Mouse (Mus musculus): Measurements from ENCODE around the gene Mki67. TPM values are rescaled to one million over a fixed set of nuclear protein-coding genes. Genes with fewer than 3 reads are reported as not detected.

Mki67 gene
- total RNA-seq, 2 experiments from 2014 or later = 199 to 269 TPM

GRCm38 (mm10) chr7:135680334-135680733, 35.8 kb downstream of the Mki67 start:
- ATAC-seq (replicated peaks; ENCODE audit: poor library complexity, severe bottlenecking) = peak; percentile 42

GRCm38 (mm10) chr7:135676722-135677121, 39.4 kb downstream of the Mki67 start:
- no peak for ATAC-seq (replicated peaks; ENCODE audit: poor library complexity, severe bottlenecking)

- ATAC-seq (replicated peaks; ENCODE audit: poor library complexity, severe bottlenecking) = no peak
Measured at GRCm38 (mm10) chr7:135673576-135673975, 42.6 kb downstream of the Mki67 start.

- peak; percentile 38 for ATAC-seq (replicated peaks; ENCODE audit: poor library complexity, severe bottlenecking)
Measured at GRCm38 (mm10) chr7:135668852-135669739, 47.1 kb downstream of the Mki67 start.

GRCm38 (mm10) chr7:135666314-135666713, 49.8 kb downstream of the Mki67 start:
- peak; percentile 75 for ATAC-seq (replicated peaks; ENCODE audit: poor library complexity, severe bottlenecking)

- no peak for ATAC-seq (replicated peaks; ENCODE audit: poor library complexity, severe bottlenecking)
Measured at GRCm38 (mm10) chr7:135664211-135664610, 52.0 kb downstream of the Mki67 start.

GRCm38 (mm10) chr7:135660314-135660713, 55.8 kb downstream of the Mki67 start:
- no peak for ATAC-seq (replicated peaks; ENCODE audit: poor library complexity, severe bottlenecking)

- peak; percentile 73 for ATAC-seq (replicated peaks; ENCODE audit: poor library complexity, severe bottlenecking)
Measured at GRCm38 (mm10) chr7:135659314-135659935, 56.7 kb downstream of the Mki67 start.

GRCm38 (mm10) chr7:135658150-135658549, 58.0 kb downstream of the Mki67 start:
- ATAC-seq (replicated peaks; ENCODE audit: poor library complexity, severe bottlenecking) = no peak

GRCm38 (mm10) chr7:135655113-135655512, 61.0 kb downstream of the Mki67 start:
- ATAC-seq (replicated peaks; ENCODE audit: poor library complexity, severe bottlenecking) = peak; percentile 56

GRCm38 (mm10) chr7:135654288-135654687, 61.9 kb downstream of the Mki67 start:
- no peak for ATAC-seq (replicated peaks; ENCODE audit: poor library complexity, severe bottlenecking)

- ATAC-seq (replicated peaks; ENCODE audit: poor library complexity, severe bottlenecking) = no peak
Measured at GRCm38 (mm10) chr7:135653601-135654000, 62.6 kb downstream of the Mki67 start.

GRCm38 (mm10) chr7:135652781-135653180, 63.4 kb downstream of the Mki67 start:
- ATAC-seq (replicated peaks; ENCODE audit: poor library complexity, severe bottlenecking) = no peak

- ATAC-seq (replicated peaks; ENCODE audit: poor library complexity, severe bottlenecking) = peak; percentile 12
Measured at GRCm38 (mm10) chr7:135651831-135652511, 64.2 kb downstream of the Mki67 start.

- peak; percentile 47 for ATAC-seq (replicated peaks; ENCODE audit: poor library complexity, severe bottlenecking)
Measured at GRCm38 (mm10) chr7:135650061-135650460, 66.1 kb downstream of the Mki67 start.

- ATAC-seq (replicated peaks; ENCODE audit: poor library complexity, severe bottlenecking) = no peak
Measured at GRCm38 (mm10) chr7:135649306-135649705, 66.9 kb downstream of the Mki67 start.

- ATAC-seq (replicated peaks; ENCODE audit: poor library complexity, severe bottlenecking) = no peak
Measured at GRCm38 (mm10) chr7:135648821-135649220, 67.3 kb downstream of the Mki67 start.

- no peak for ATAC-seq (replicated peaks; ENCODE audit: poor library complexity, severe bottlenecking)
Measured at GRCm38 (mm10) chr7:135646976-135647375, 69.2 kb downstream of the Mki67 start.

- peak; percentile 66 for ATAC-seq (replicated peaks; ENCODE audit: poor library complexity, severe bottlenecking)
Measured at GRCm38 (mm10) chr7:135644452-135644851, 71.7 kb downstream of the Mki67 start.

- ATAC-seq (replicated peaks; ENCODE audit: poor library complexity, severe bottlenecking) = peak; percentile 38
Measured at GRCm38 (mm10) chr7:135641698-135642507, 74.3 kb downstream of the Mki67 start.
